Mouse (Mus musculus): Measurements from ENCODE around the gene Ltbp2. TPM values are rescaled to one million over a fixed set of nuclear protein-coding genes. Genes with fewer than 3 reads are reported as not detected.

The Ltbp2 gene
- total RNA-seq, 2 experiments from 2014 or later = 0.74 to 1.3 TPM

DNA sequence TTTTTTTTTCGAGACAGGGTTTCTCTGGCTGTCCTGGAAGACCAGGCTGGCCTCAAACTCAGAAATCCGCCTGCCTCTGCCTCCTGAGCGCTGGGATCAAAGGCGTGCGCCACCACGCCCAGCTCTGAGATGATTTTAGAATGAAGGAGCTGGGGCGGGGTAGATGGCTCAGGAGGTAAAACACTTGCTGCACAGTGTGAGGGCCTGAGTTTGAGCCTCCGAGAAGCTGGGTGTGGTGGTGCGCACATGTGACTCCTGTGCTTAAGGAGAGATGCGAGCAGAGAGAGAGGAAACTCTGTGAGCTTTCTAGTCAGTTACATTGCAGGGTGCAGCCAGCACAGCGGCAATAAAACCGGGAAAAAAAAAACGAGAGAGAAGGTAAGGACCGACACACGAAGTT is 110.8 kb downstream of the Ltbp2 start:
- no peak for DNase-seq (ENCODE audit: low spot score in 2 of 2)

GRCm38 (mm10) chr12:84764756-84765155 is 111.6 kb downstream of the Ltbp2 start:
- no peak for DNase-seq (ENCODE audit: low spot score in 2 of 2)

GRCm38 (mm10) chr12:84763577-84764218 is 112.6 kb downstream of the Ltbp2 start:
- DNase-seq (ENCODE audit: low spot score in 2 of 2) = no peak

DNA sequence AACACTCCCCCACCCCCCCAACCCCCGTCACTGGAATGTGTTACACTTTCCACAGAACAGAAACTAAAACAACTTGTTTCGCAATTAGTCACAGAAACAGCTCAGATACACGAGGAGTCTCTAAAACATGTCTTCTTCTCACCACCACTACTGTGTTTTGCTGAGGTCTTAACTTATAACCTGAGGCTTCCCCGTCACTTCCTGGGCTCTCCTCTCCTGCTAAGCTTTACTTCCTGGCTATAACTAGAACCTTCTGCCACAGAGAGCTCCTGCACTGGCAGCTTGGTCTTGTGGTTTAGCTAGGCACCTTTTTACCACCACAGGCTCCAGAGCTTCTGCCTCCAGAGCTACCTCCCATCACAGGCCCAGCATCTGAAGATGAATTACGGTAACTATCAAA is 113.8 kb downstream of the Ltbp2 start:
- DNase-seq (ENCODE audit: low spot score in 2 of 2) = no peak

- no peak for DNase-seq (ENCODE audit: low spot score in 2 of 2)
Measured at GRCm38 (mm10) chr12:84759063-84759462, 117.3 kb downstream of the Ltbp2 start.

DNA sequence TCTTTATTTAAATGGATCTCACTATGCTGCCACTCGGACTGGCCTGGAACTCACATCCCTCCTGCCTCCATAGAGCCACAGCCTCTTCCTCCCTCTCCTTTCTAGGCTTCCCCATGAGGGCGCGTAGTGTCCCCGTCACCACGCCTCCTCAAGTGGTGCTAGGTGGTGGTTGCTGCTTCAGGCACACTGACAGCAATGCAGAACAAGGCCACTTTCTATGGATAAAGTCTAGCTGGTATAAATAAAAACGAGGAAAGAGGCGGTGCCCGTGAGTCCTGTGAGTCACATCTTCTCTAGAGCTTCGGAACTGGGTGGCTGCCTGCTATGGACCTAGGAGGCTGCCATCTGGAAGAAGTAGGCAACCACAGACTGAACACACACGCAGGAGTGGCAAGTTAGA is 120.3 kb downstream of the Ltbp2 start:
- no peak for DNase-seq (ENCODE audit: low spot score in 2 of 2)

- DNase-seq (ENCODE audit: low spot score in 2 of 2) = peak; percentile 62 to 64
Measured at GRCm38 (mm10) chr12:84755008-84755695, 121.2 kb downstream of the Ltbp2 start.

DNA sequence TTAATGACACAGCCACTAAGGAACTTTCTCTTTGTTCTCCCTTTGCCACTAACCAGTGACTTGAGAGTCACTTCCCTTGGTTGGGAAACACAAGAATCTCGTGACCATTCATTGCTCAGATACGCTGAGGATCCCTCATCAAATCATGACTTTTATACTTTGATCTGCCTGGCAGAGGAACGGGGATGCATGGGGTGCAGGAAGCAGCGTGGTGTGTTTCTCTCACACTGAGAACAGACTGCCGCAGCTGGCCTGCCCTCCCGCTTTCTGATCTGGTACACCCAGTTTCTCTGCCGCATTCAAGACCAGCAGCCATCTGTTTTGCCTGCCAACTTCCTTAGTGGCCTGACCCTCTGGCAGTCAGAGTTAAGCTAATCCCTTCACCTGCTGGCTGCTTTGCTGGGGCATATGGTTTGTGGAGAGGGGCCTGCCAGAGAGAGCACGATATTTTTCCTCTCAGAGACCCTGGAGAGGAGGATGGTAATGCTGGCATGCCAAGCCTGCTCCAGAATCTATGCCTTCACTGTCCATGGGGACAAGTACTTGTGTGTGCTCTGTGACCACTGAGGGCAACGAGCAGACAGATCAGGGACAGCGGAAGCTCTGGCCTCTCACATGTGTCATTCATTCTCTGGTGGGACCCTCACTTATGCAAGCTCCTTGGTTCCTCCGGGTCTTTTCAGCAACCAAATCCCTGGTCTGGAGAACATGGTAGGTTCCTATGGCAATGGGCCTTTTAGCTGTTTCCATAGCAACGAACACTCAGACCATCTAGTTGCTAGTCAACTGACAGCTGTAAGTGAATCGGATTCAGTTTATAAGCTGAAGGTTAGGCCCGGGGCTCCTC is 124.0 kb downstream of the Ltbp2 start:
- peak; percentile 56 to 61 for DNase-seq (ENCODE audit: low spot score in 2 of 2)

DNA sequence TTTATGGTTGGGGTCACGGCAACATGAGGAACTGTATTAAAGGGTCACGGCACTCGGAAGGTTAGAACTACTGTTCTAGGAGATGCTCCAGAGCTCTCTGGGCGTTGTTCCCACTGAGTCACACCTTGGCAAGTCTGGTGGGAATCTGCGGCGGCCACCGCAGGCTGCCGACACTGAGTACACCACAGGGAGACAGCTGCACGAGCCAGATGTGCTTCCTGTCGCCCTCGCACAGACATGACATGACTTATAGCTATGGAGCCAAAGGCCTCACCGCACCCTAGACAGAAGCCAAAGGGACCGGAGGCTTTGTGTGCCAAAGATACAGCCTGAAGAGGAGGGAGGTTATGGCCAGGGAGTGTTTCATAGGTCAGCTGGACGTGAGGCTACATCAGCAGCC is 125.7 kb downstream of the Ltbp2 start:
- no peak for DNase-seq (ENCODE audit: low spot score in 2 of 2)

DNA sequence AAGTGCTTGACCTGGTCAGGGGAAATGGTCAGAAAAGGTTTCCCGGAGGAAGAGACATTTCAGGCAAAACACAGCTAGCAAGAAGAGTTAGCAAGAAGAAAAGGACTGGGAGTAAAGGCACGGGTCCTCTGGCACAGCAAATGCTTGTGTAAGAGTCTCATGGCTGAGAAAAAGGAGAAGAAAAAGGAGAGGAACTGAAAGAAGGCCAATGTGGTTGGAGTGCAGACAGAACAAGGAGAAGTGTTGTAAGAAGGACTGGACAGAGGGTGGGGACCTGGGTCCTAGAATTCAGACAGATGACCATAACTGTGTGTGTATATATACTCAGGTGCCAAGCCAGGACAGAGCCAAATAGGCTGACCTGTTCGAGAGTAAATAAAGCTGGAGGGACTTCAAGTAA is 128.2 kb downstream of the Ltbp2 start:
- no peak for DNase-seq (ENCODE audit: low spot score in 2 of 2)

DNA sequence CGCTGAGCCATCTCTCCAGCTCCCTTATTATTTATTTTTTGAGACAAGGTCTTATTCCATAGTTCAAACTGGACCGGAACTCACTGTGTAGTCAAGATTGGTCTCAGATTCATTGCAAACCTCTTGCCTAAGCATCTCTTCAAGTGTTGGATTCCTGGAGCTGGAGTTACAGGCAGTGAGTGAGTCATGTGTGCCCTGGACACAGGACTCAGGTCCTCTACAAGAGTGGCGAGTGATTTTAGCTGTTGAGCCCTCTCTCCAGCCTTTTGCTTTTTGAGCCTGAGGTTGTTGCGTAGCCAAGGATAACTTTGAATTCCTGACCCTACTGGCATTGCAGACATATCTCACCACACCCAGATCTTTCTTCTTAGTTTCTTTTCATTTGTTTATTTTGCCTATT is 130.6 kb downstream of the Ltbp2 start:
- DNase-seq (ENCODE audit: low spot score in 2 of 2) = no peak

- no peak for DNase-seq (ENCODE audit: low spot score in 2 of 2)
Measured at GRCm38 (mm10) chr12:84743496-84743895, 132.8 kb downstream of the Ltbp2 start.

- no peak for DNase-seq (ENCODE audit: low spot score in 2 of 2)
Measured at GRCm38 (mm10) chr12:84733366-84733765, 143.0 kb downstream of the Ltbp2 start.

Other genes with a start within 250 kb of the Ltbp2 start
- gene Vrtn, start 235.5 kb downstream of the Ltbp2 start, total RNA-seq (2021) = not detected
- gene Syndig1l, start 177.7 kb downstream of the Ltbp2 start, total RNA-seq (2021) = 1 to 10 TPM; 6.6 to 6.8 TPM
- gene Npc2, start 103.4 kb downstream of the Ltbp2 start, total RNA-seq (2021) = 10 to 100 TPM; 39.0 to 41.4 TPM
- gene Isca2, start 103.3 kb downstream of the Ltbp2 start, total RNA-seq (2021) = 10 to 100 TPM; 61.5 to 62.6 TPM
- 10 to 100 TPM; 35.4 to 36.6 TPM for gene Fcf1, start 94.4 kb upstream of the Ltbp2 start, total RNA-seq (2021)
- 100 to 1,000 TPM in 1 of 2 experiments, 10 to 100 TPM in 1; 99.4 to 107 TPM for gene Arel1, start 94.4 kb upstream of the Ltbp2 start, total RNA-seq (2021)
- gene Ylpm1, start 119.8 kb upstream of the Ltbp2 start, total RNA-seq (2021) = 100 to 1,000 TPM; 114 to 128 TPM
- 1 to 10 TPM; 2.1 to 2.4 TPM for gene Prox2, start 234.2 kb upstream of the Ltbp2 start, total RNA-seq (2021)
- 100 to 1,000 TPM; 169 to 175 TPM for gene Dlst, start 234.3 kb upstream of the Ltbp2 start, total RNA-seq (2021)